Mouse (Mus musculus): ENCODE results near the gene Use1. TPM values are rescaled to one million over a fixed set of nuclear protein-coding genes. Genes with fewer than 3 reads are reported as not detected.

Use1 gene
- total RNA-seq, 1 experiment, result 112 TPM

DNA sequence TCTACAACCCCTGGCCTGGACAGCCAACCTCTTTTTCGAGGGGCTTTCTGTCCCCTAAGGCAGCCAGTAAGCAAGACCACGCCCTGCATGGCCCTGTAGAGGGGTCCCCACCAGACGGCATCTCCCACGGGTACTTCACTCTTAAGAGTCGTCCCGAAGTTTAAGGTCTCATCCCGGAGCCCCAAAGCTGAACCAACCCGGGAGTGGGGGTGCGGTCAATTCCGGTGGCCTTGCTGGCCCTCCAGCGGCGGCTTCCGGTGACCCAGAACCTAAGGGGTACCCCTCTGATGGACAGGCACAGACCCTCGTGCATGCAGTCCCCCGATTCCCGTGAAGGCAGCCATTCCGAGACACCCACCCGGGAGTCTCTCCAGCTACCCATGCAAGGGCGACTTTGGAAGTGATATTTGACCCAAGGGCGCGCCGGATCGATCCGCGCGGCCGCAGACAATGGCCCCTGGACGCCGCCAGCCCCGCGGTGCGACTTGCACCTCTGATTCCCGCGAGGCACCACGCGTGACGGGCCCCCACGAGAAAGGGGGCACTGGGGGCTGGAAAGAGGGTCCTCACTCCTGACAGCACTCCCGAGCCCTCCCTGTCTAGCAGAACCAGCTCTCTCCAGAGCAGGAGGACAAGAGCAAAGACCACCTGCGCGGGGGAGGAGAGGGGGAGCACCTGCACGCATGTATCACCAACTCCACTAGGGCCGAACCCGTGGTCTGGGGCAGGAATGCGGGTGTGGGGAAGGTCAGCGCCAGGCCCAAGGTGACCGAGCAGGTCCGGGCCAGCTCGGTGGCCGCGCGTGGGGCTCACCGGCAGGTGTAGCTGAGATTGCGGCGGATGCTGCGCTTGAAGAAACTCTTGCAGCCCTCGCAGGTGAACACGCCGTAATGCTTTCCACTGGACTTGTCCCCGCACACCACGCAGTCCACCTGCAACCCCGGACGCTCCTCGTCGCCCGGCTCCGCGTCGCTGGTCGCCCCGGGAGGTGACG lies 13.8 kb downstream of the Use1 start:
- peak overlapping the region; percentile 70 to 91 for H3K4me3 ChIP-seq (ENCODE audit: insufficient read depth in 1 of 2, low read depth in 1 of 2, low read length in 2 of 2, poor library complexity in 1 of 2, severe bottlenecking in 1 of 2)
- peak overlapping the region; percentile 89 for H3K9ac ChIP-seq (ENCODE audit: insufficient read depth, low read depth, low read length, poor library complexity, severe bottlenecking)
- TF ChIP-seq ZNF384 (IDR thresholded peaks at IDR 0.05; ENCODE audit: low read depth, low read length) (no peak), HCFC1 (IDR thresholded peaks at IDR 0.05; ENCODE audit: borderline replicate concordance, insufficient read depth, low read length) (no peak), CHD2 (IDR thresholded peaks at IDR 0.05; ENCODE audit: low read depth, low read length) (no peak)
- peak overlapping the region; percentile 86; the same call in 1 of the 2 replicates for H3K27ac ChIP-seq (ENCODE audit: insufficient read depth, low read depth, low read length, poor library complexity, severe bottlenecking)
- no peak for DNase-seq (ENCODE audit: low read depth, low spot score)
- peaks cover 2% of the 10 kb centered on the region; the same call in 1 of the 2 replicates for H3K36me3 ChIP-seq (ENCODE audit: control insufficient read depth, insufficient read depth, low read length, poor library complexity, severe bottlenecking)
- in situ Hi-C loops (cut with MboI; ENCODE audit: low sequenced_read_pairs in 2 of 2, unreplicated experiment in 2 of 2), result no loop called here
- no peaks in the 10 kb centered on the region for H3K9me3 ChIP-seq (ENCODE audit: control insufficient read depth, insufficient read depth, low read depth, low read length)
- peaks cover 4 to 32% of the 10 kb centered on the region in 2 experiments for H3K4me1 ChIP-seq (ENCODE audit: control insufficient read depth in 2 of 2, insufficient read depth in 2 of 2, low read length in 2 of 2, poor library complexity in 1 of 2)

GRCm38 (mm10) chr8:71381421-71381970 lies 14.8 kb downstream of the Use1 start, which contains the start of gene Nr2f6:
TSS of gene Nr2f6 (minus strand) at chr8:71381960.
- TF ChIP-seq ZC3H11A (IDR thresholded peaks at IDR 0.05; ENCODE audit: borderline replicate concordance, low read depth, low read length), result no peak
- TF ChIP-seq ZNF384 (IDR thresholded peaks at IDR 0.05; ENCODE audit: low read depth, low read length), result no peak
- no peak for TF ChIP-seq CHD2 (IDR thresholded peaks at IDR 0.05; ENCODE audit: low read depth, low read length)
- no peak for TF ChIP-seq HCFC1 (IDR thresholded peaks at IDR 0.05; ENCODE audit: borderline replicate concordance, insufficient read depth, low read length)
- no peak for TF ChIP-seq MAFK (IDR thresholded peaks at IDR 0.05; ENCODE audit: insufficient read depth, low read depth, low read length)
- no peak for DNase-seq (ENCODE audit: low read depth, low spot score)
- H3K4me1 ChIP-seq (ENCODE audit: control insufficient read depth in 2 of 2, insufficient read depth in 2 of 2, low read length in 2 of 2, poor library complexity in 1 of 2), result peaks cover 5 to 29% of the 10 kb centered on the region in 2 experiments
- peak within 1 kb of the TSS; percentile 81 to 91 for H3K4me3 ChIP-seq (ENCODE audit: insufficient read depth in 1 of 2, low read depth in 1 of 2, low read length in 2 of 2, poor library complexity in 1 of 2, severe bottlenecking in 1 of 2)
- peaks cover 2% of the 10 kb centered on the region; the same call in 1 of the 2 replicates for H3K36me3 ChIP-seq (ENCODE audit: control insufficient read depth, insufficient read depth, low read length, poor library complexity, severe bottlenecking)
- in situ Hi-C loops (cut with MboI; ENCODE audit: low sequenced_read_pairs in 2 of 2, unreplicated experiment in 2 of 2), result no loop called here
- peak within 1 kb of the TSS; percentile 86 for H3K27ac ChIP-seq (ENCODE audit: insufficient read depth, low read depth, low read length, poor library complexity, severe bottlenecking)
- H3K9ac ChIP-seq (ENCODE audit: insufficient read depth, low read depth, low read length, poor library complexity, severe bottlenecking), result peak within 1 kb of the TSS; percentile 89
- no peaks in the 10 kb centered on the region for H3K9me3 ChIP-seq (ENCODE audit: control insufficient read depth, insufficient read depth, low read depth, low read length)

DNA sequence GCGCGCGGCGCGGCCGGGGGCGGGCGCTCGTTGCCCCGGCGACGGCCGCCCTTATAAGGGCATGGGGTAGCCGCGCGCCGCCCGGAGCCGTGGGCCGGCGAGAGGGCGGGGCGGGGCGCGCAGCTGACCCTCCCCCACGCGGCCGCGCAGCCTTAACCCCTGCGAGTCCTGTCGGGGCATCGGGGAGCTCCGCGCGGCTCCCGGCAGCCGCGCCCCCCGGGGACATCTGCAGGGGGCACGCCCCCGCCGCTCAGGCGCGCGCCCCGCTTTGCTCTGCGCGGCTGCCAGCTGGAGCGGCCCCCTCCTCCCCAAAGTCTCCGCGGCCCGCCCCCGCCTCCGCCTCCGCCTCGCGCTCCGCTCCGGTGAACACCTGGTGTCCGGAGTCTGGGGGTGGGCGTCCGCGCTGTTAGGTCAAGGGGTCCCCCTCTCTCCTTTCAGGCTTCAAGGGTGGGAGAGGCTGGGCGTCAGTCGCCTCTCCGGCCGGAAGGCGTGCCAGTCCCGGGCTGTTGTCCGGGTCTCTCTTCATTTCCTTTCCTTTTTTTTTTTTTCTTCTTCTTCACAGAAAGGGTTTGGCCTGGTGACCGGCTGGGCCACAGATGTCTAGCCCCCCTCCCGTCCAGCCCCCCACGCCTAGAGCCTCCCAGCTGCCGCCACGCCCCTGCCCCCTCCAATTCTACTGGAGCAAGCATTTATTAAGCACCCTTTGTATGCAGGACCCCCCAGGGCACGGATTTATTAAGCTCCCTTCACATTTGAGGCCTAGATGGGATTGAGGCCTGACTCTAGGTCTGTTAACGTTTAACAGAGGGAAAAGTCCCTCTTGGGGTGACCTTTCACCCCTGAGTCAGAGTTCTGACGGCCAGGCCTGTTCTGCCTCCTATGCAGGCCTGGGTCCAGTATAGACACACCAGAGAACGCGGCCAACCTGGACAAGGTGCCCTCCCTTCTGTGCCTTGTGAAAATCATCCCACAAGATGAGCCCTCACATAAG lies 15.6 kb downstream of the Use1 start:
- TF ChIP-seq MAFK (IDR thresholded peaks at IDR 0.05; ENCODE audit: insufficient read depth, low read depth, low read length), result no peak
- peak; percentile 78 for TF ChIP-seq ZNF384 (IDR thresholded peaks at IDR 0.05; ENCODE audit: low read depth, low read length)
- Histone ChIP-seq H3K36me3 (ENCODE audit: control insufficient read depth, insufficient read depth, low read length, poor library complexity, severe bottlenecking) (peaks cover 2% of the 10 kb centered on the region; the same call in 1 of the 2 replicates), H3K27ac (ENCODE audit: insufficient read depth, low read depth, low read length, poor library complexity, severe bottlenecking) (peak overlapping the region; percentile 75; the same call in 1 of the 2 replicates), H3K4me3 (ENCODE audit: insufficient read depth in 1 of 2, low read depth in 1 of 2, low read length in 2 of 2, poor library complexity in 1 of 2, severe bottlenecking in 1 of 2) (peak overlapping the region; percentile 81 to 91), H3K9ac (ENCODE audit: insufficient read depth, low read depth, low read length, poor library complexity, severe bottlenecking) (peak overlapping the region; percentile 54; the same call in 1 of the 2 replicates), H3K9me3 (ENCODE audit: control insufficient read depth, insufficient read depth, low read depth, low read length) (no peaks in the 10 kb centered on the region), H3K4me1 (ENCODE audit: control insufficient read depth in 2 of 2, insufficient read depth in 2 of 2, low read length in 2 of 2, poor library complexity in 1 of 2) (peaks cover 10 to 30% of the 10 kb centered on the region in 2 experiments)
- no peak for DNase-seq (ENCODE audit: low read depth, low spot score)
- in situ Hi-C loops (cut with MboI; ENCODE audit: low sequenced_read_pairs in 2 of 2, unreplicated experiment in 2 of 2), result no loop called here

GRCm38 (mm10) chr8:71383396-71383795 lies 16.7 kb downstream of the Use1 start:
- no peak overlapping the region for H3K9ac ChIP-seq (ENCODE audit: insufficient read depth, low read depth, low read length, poor library complexity, severe bottlenecking)
- no peaks in the 10 kb centered on the region; the same call in 1 of the 2 replicates for H3K36me3 ChIP-seq (ENCODE audit: control insufficient read depth, insufficient read depth, low read length, poor library complexity, severe bottlenecking)
- in situ Hi-C loops (cut with MboI; ENCODE audit: low sequenced_read_pairs in 2 of 2, unreplicated experiment in 2 of 2), result no loop called here
- no peak for DNase-seq (ENCODE audit: low read depth, low spot score)
- TF ChIP-seq MAFK (IDR thresholded peaks at IDR 0.05; ENCODE audit: insufficient read depth, low read depth, low read length) (no peak), ZNF384 (IDR thresholded peaks at IDR 0.05; ENCODE audit: low read depth, low read length) (no peak), CHD2 (IDR thresholded peaks at IDR 0.05; ENCODE audit: low read depth, low read length) (no peak), HCFC1 (IDR thresholded peaks at IDR 0.05; ENCODE audit: borderline replicate concordance, insufficient read depth, low read length) (no peak), ZC3H11A (IDR thresholded peaks at IDR 0.05; ENCODE audit: borderline replicate concordance, low read depth, low read length) (no peak)
- H3K4me1 ChIP-seq (ENCODE audit: control insufficient read depth in 2 of 2, insufficient read depth in 2 of 2, low read length in 2 of 2, poor library complexity in 1 of 2), result peaks cover 10 to 34% of the 10 kb centered on the region in 2 experiments
- H3K9me3 ChIP-seq (ENCODE audit: control insufficient read depth, insufficient read depth, low read depth, low read length), result no peaks in the 10 kb centered on the region
- peak overlapping the region; percentile 58; the same call in 1 of the 2 replicates for H3K27ac ChIP-seq (ENCODE audit: insufficient read depth, low read depth, low read length, poor library complexity, severe bottlenecking)
- no peak overlapping the region for H3K4me3 ChIP-seq (ENCODE audit: insufficient read depth in 1 of 2, low read depth in 1 of 2, low read length in 2 of 2, poor library complexity in 1 of 2, severe bottlenecking in 1 of 2)
